Mouse (Mus musculus): ENCODE data around the gene 6030445D17Rik. TPM values are rescaled to one million over a fixed set of nuclear protein-coding genes. Genes with fewer than 3 reads are reported as not detected.

The 6030445D17Rik gene
- under 1 TPM; 0.41 to 0.70 (median 0.64) TPM for total RNA-seq (2022)

DNA sequence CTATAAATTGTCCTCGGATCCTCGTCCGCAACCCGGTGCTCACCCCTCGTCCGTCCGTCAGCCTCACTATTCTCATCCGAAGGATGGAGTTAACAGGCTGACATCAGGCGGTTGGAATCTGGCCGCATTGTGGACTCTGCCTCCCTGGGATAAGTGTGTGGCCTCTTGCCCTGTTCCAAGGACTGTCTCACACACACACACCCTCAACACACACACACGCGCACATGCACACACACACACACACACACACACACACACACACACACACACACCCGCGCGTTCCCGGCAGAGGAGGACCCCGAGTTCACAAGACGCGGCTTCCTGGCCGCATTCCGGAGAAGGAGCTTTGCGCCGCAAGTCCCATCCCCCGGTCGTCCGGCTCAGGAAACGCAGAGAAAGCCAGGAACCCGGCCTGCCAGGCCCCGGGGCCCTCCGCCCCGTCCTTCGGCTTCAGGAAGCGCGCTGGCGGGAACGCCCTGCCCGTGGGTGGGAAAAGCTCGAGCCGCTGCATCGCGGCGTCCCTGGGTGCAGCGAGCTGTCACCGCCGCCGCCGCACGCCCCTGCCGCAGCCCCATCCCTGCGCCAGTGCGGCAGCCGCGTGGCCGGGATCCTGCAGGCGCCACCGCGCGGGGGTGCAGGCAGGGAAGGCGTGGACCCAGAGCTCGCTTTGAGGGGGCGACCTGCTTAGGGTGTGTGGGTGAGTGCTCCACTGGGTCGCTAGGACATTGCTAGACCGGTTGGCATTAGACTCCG is at the start of gene 6030445D17Rik:
Gene 6030445D17Rik, plus strand, starts transcription at position 165 of the 753 bp plus-strand sequence.
- DNase-seq (ENCODE audit: low spot score in 2 of 2): peak; percentile 54 to 63

DNA sequence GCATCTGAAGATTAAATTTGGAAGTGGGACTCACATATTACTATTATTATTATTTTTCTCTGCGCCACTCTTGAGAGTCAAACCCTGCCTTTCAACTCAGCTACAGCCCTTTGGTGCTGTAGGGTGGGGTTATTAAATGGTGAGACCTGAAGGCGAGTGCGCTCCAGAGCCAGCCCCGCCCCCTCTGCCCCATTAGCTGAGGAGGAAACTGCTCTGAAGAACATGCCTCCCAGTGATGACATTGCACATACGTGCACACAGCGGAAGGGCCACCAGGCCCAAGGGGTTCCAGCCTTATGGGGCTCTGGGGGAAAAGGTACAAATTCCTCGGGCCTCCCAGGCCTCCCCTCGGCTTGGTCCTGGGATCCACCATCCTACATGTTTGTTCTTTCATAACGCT is 46.6 kb upstream of the 6030445D17Rik start:
- DNase-seq (ENCODE audit: low spot score in 2 of 2): no peak

GRCm38 (mm10) chr4:136418962-136419361 is 43.1 kb upstream of the 6030445D17Rik start:
- DNase-seq (ENCODE audit: low spot score in 2 of 2): no peak

DNA sequence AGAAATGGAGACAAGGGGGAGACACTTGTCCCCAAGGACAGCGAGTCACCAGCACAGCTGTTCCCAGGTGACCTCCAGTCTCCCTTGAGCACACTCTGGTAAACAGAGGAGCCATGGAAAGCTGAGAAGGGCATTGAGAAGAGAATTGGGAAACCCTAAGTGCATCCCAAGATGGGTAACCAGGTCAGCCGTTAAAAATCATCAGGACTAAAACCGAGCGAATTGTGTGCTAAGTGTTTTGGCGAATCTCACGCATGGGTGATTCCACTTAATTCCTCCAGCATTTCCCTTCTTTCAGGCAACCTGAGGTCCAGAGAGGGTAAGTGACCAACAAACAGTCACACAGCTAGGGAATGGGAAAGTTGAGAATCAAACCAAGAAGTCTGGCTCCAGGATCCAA is 42.7 kb upstream of the 6030445D17Rik start:
- no peak for DNase-seq (ENCODE audit: low spot score in 2 of 2)

- no peak for DNase-seq (ENCODE audit: low spot score in 2 of 2)
These were observed 38.8 kb upstream of the 6030445D17Rik start, which contains the start of gene Htr1d for GRCm38 (mm10) chr4:136423224-136423623. Gene Htr1d, plus strand, starts transcription at chr4:136423524.

DNA sequence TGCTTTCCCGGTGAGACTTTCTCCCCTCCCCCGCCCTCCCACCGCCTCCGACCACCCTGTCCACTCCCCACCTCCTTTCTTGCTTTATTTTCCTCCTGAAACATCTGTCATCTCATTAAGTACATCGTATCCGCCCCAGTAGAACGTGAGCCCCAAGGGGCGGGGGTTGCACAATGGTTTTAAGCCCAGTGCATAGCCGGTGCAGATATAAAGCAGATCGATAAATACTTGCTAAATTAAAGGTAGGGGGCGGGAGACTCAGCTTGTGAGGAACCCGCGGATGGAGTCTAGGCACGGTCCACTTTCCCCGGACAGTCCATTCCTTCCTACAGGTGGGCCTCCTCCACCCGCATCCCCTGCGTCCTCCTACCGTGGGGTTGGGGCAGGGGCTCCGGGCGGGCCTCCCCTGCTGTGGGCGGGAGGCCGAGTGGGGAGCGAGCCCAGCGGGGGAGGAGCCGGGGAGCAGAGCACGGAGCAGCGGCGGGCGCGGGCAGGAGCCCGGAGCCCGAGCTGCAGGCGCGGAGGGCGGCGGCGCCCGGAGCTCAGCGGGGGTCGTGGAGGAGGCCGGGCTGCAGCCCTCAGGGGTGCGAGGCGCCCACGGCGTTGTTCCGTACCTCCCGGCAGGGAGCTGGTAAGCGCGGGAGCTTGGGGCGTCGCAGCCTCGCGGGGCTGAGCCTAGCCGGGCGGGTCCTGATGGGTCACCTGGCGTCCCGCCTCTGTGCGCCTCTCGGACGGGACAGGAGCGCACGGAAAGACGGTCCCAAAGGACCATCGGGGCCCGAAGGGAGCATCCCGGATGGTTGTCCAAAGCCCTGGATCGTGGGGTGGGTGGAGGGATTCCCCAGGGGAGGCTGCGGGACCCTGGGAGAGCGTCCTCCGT is 37.7 kb upstream of the 6030445D17Rik start:
- DNase-seq (ENCODE audit: low spot score in 2 of 2): no peak

GRCm38 (mm10) chr4:136425000-136425288 is 37.1 kb upstream of the 6030445D17Rik start:
- no peak for DNase-seq (ENCODE audit: low spot score in 2 of 2)

- DNase-seq (ENCODE audit: low spot score in 2 of 2): no peak
These were observed 31.3 kb upstream of the 6030445D17Rik start for GRCm38 (mm10) chr4:136430609-136431375.

DNA sequence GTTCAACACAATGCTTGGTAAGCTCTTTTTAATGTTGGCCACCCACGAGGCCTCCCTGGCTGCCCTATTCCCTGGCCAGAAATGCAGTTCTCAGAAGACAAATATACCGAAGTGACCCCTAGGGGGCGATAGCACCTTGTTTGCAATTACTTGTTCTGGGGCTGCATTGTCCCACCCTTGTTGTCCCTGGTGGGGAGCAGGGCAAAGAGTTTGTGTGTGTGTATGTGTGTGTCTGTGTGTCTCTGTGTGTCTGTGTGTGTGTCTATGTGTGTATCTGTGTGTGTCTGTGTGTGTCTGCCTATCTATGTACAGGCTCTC is 30.7 kb upstream of the 6030445D17Rik start:
- no peak for DNase-seq (ENCODE audit: low spot score in 2 of 2)

GRCm38 (mm10) chr4:136434029-136434428 is 28.0 kb upstream of the 6030445D17Rik start:
- no peak for DNase-seq (ENCODE audit: low spot score in 2 of 2)

DNA sequence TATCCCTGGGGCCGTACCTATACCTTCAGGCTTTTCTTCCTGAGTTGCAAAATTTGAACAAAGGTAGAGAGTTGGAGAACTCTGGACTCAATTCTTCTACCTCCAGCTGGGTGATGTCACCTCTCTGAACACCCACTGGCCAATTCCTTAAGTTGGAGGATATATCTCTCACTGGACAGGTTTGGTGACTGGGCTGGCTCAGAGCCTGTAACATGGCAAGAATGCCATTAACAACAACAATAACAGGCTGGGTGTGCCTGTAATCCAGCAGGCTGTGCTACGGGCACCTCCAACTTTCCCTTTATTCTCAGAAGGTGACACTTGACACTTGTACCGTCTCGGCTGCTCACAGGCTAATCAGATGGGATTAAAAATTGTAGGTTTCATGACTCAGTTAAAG is 22.9 kb upstream of the 6030445D17Rik start:
- DNase-seq (ENCODE audit: low spot score in 2 of 2): no peak

DNA sequence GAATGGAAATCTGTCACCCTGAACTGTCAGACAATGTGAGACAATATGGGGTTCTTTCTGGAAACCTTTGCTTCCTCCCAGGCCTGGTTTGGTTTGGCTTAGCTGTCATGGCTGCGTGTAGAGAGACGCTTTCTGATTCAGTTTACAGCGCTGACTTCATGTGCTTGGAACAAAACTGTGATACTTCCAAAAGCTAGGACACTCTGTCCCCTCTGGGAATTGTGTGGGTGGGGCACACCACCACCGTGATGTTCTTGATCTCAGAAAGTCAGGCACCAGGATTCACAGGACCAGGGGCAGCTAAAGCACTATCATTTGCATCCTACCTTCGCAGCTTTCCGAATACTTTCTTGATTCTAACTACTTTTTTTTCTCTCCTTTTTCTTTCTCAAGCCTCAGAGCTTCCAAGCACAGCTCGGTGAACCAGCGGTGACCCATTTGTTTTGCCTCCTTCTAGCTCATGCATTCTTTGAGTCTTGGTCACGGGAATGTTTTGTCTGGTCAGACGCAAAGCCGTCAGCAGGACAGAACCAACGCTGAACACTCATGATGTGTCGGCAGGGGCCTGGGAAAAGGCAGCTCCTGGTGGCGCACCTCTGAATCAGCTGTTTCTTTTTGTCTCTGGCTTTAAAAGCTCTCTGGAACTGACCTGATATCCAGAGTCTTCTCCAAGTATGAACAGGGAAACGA is 20.6 kb upstream of the 6030445D17Rik start:
- no peak for DNase-seq (ENCODE audit: low spot score in 2 of 2)

DNA sequence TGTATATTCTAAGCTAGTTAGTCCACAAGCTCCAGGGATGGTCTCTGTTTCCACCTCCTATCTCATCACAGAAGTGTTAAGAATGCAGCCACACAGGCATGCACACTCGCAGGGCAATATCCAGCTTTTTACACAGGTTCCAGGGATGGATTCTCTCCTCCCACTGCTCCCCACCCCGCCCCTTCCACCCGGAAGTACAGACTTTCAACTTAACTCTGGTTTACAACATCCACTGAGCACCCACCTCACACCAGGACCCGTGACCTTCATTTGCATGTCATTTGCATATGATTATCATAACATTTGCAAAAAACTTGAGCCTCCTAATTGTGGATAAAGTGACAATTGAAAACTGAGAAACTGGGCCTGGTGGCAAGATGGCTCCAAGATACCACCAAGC is 17.5 kb upstream of the 6030445D17Rik start:
- no peak for DNase-seq (ENCODE audit: low spot score in 2 of 2)

- no peak for DNase-seq (ENCODE audit: low spot score in 2 of 2)
These were observed 12.3 kb upstream of the 6030445D17Rik start for GRCm38 (mm10) chr4:136449795-136450194.

DNA sequence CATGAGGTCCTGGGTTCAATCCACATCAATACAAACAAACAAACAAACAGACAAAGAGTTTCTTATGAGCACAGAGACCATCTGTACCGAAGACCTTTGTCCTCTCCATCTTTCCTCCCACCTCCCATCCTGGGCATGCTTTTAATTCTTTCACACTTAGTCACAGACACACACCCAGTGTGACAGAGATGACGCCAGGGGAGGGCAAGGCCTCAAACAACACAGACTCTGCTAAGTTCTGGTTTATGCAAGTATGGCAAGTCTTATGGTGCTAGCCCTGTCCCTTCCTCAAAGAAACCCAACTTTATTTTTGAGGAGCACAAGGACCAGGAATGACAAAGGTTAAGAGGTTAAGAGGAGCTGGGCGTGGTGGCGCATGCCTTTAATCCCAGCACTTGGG is 11.8 kb upstream of the 6030445D17Rik start:
- no peak for DNase-seq (ENCODE audit: low spot score in 2 of 2)

GRCm38 (mm10) chr4:136451564-136451963 is 10.5 kb upstream of the 6030445D17Rik start:
- no peak for DNase-seq (ENCODE audit: low spot score in 2 of 2)

DNA sequence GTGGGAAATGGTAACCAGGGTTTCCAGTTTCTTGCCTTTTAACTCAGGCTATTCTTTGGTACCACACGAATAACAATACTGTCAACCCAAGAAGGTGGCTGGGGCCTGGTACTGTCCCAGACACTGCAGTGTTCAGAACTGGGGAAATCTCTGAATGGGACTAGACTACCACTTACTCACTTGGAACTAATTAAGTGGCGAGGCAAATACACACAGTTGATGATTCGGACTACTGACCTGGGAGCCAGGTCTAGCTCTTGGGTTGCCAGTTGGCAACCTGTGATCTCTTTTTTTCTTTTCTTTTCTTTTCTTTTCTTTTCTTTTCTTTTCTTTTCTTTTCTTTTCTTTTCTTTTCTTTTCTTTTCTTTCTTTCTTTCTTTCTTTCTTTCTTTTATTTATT is 9.8 kb upstream of the 6030445D17Rik start:
- no peak for DNase-seq (ENCODE audit: low spot score in 2 of 2)

DNA sequence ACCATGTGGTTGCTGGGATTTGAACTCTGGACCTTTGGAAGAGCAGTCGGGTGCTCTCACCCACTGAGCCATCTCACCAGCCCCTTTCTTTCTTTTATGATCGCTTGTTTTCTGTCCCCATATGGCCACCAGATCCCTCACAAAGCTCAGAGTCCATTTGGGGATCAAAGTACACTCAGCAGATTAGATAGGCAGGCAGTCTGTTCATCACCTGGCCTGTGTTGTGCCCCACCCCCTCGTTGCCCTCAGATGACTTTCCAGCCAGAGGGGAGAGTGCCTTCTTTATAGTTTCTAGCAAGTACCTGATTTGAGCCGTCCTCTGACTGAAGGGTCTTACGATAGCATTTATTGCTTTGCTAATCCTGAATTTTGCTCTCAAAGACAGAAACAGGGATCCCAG is 9.3 kb upstream of the 6030445D17Rik start:
- no peak for DNase-seq (ENCODE audit: low spot score in 2 of 2)

- DNase-seq (ENCODE audit: low spot score in 2 of 2): peak; percentile 35 to 80
These were observed 7.2 kb upstream of the 6030445D17Rik start for GRCm38 (mm10) chr4:136454850-136455260.

DNA sequence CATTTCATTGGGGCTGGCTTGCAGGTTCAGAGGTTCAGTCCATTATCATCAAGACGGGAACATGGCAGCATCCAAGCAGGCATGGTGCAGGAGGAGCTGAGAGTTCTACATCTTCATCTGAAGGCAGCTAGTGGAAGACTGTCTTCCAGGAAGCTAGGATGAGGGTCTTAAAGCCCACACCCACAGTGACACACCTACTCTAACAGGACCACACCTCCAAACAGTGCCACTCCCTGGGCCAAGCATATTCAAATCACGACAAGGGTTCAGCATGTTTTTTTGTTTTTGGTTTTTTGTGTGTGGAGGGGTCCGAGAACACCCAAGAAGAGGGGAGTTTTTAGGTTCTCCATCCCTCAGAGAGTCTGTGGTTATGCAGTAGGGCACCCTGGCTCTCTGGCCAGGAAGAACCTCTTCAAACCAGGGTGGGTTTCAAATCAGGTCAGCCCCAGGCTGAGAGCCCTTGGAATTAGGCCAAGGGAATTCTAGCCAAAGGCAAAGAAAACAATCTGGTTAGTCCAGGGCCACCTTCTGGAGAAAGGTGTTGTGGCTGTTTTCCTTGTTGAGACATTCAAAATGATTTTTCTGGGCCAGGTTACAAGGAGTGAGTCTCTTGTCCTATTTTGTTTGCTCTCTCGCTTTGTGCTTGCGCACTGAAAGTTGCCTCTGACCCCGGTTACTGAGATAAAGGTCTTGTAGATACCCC is 5.4 kb upstream of the 6030445D17Rik start:
- no peak for DNase-seq (ENCODE audit: low spot score in 2 of 2)

DNA sequence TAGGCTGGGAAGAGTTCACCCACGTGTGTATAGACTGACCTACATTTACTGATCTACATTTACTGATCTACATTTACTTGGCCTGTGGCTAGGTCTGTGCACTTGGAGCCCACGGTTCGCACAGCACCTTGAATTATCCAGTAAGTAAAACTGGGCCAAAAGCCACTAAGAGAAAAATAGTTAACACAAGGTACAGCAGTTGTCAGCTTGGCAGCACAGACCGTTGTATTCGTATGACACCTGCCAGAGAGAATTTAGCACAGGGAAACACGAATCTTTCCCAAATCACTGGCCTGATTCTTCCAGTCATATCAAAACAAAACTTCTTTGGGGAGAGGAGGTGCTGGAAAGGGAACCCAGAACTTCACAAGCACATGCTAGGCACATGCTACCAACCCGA is 3.8 kb upstream of the 6030445D17Rik start:
- DNase-seq (ENCODE audit: low spot score in 2 of 2): no peak

Data from left cerebral cortex, adult 8-10 months (tissue).